Mouse (Mus musculus): ENCODE results near the gene Filip1. TPM values are rescaled to one million over a fixed set of nuclear protein-coding genes. Genes with fewer than 3 reads are reported as not detected.

Gene Filip1
- total and polyA plus RNA-seq, 3 experiments, result 0.71 to 1.5 (median 1.3) TPM

DNA sequence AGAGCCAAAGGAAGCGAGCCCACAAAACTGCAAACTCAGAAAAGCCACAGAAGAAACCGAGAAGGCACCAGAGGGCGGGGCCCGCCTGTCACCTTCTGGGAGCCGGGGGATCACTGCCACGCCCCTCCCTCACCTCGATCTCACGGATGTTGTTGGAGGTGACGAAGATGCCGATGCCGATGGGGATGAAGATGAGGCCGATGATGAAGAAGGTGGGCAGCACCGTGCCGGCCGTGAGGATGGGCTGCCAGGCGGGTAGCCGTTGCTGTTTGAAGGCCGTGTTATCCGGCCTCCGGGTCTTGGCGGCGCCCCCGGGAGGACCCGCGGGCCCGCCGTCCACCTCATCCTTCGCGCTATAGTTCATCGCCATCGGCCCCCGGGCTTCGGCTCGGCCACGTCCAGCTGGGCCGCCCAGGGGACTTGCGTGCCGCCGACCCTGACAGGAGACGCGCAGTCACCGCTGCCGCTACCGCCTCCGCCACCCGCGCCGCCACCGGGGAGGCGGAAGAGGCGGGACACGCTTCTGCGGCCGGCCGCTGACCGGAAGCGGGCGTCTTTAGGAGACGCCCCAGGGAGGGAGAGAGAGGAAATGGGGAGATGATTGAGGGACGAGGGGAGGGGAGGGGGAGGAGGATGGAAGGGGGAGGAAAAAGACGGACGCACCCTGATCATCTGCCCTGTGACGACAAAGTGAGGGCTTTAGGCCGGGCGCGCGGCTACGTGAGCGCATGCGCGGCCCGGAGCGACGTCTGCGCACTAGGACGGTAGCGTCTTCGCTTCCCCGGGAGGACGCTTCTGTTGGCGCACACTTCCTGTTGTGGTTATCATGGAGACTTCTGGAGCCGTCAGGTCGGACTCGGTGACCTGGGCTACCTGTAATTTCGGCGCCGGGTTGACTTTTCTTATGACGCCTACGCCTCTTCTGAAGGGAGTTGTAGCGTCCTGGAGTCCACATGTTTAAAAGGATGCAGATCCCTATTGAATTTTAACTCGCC is 219.5 kb downstream of the Filip1 start, which contains the start of gene Tmem30a (continued):
- TF ChIP-seq RCOR1 (conservative IDR thresholded peaks at IDR 0.05; ENCODE audit: low read depth, low read length), result no peak
- TF ChIP-seq E2F4 (IDR thresholded peaks at IDR 0.05; ENCODE audit: insufficient replicate concordance, low read depth, low read length), result no peak; the same call in 1 of the 2 replicates
- TF ChIP-seq POLR2A (IDR thresholded peaks at IDR 0.05; ENCODE audit: low read depth, low read length), result peak; percentile 87
- TF ChIP-seq NELFE (IDR thresholded peaks at IDR 0.05; ENCODE audit: low read depth, low read length), result peak; percentile 93
- peak; percentile 17; the same call in 1 of the 2 replicates for TF ChIP-seq BHLHE40 (IDR thresholded peaks at IDR 0.05; ENCODE audit: low read depth, low read length)
- no peak for TF ChIP-seq MAFK (IDR thresholded peaks at IDR 0.05; ENCODE audit: insufficient replicate concordance, low read length)
- no peak for TF ChIP-seq GABPA (IDR thresholded peaks at IDR 0.05; ENCODE audit: insufficient replicate concordance, low read depth, low read length)

- H3K4me3 ChIP-seq (replicated peaks in 1 of 3; ENCODE audit: low read depth in 2 of 3, low read length in 2 of 3, poor library complexity in 1 of 3), result no peak overlapping the region
- DNase-seq (ENCODE audit: extremely low read depth), result no peak
- TF ChIP-seq CHD1 (IDR thresholded peaks at IDR 0.05; ENCODE audit: low read depth, low read length) (no peak), ZKSCAN1 (IDR thresholded peaks at IDR 0.05; ENCODE audit: borderline replicate concordance, low read depth, low read length) (no peak), EP300 (IDR thresholded peaks at IDR 0.05; ENCODE audit: low read length) (no peak), ELF1 (IDR thresholded peaks at IDR 0.05; ENCODE audit: low read depth, low read length) (no peak), UBTF (IDR thresholded peaks at IDR 0.05; ENCODE audit: low read depth, low read length) (no peak), MAFK (IDR thresholded peaks at IDR 0.05; ENCODE audit: insufficient replicate concordance, low read length) (no peak), ETS1 (conservative IDR thresholded peaks at IDR 0.05; ENCODE audit: low read depth, low read length) (no peak), BHLHE40 (IDR thresholded peaks at IDR 0.05; ENCODE audit: low read depth, low read length) (no peak), ZNF384 (IDR thresholded peaks at IDR 0.05; ENCODE audit: low read depth, low read length) (no peak), USF1 (IDR thresholded peaks at IDR 0.05; ENCODE audit: low read depth, low read length) (no peak), GABPA (IDR thresholded peaks at IDR 0.05; ENCODE audit: insufficient replicate concordance, low read depth, low read length) (no peak), POLR2A (IDR thresholded peaks at IDR 0.05; ENCODE audit: low read depth, low read length) (no peak), CHD2 (IDR thresholded peaks at IDR 0.05; ENCODE audit: low read length) (no peak), USF2 (conservative IDR thresholded peaks at IDR 0.05; ENCODE audit: low read depth, low read length) (no peak), TCF12 (IDR thresholded peaks at IDR 0.05; ENCODE audit: low read depth, low read length) (no peak), IRF4 (IDR thresholded peaks at IDR 0.05; ENCODE audit: low read depth, low read length) (no peak)
- dilution Hi-C loops (cut with MboI; ENCODE audit: extremely low pct_ligation_motif_present, extremely low pct_unique_long_range_greater_than_20kb, low sequenced_read_pairs) (no loop called here), in situ Hi-C loops (cut with MboI; ENCODE audit: low pct_ligation_motif_present, low pct_unique_long_range_greater_than_20kb, low sequenced_read_pairs) (no loop called here)
- H3K27me3 ChIP-seq (replicated peaks), result no peaks in the 10 kb centered on the region
- no peak overlapping the region for H3K27ac ChIP-seq (ENCODE audit: insufficient read depth, low read depth)
- H3K4me2 ChIP-seq (ENCODE audit: insufficient read depth, low read depth, poor library complexity, severe bottlenecking), result no peak overlapping the region
- H3K9me3 ChIP-seq (replicated peaks; ENCODE audit: low read length), result no peaks in the 10 kb centered on the region
- peaks cover 32% of the 10 kb centered on the region for H3K79me2 ChIP-seq (replicated peaks; ENCODE audit: control insufficient read depth, extremely low read depth, insufficient read depth, poor library complexity, severe bottlenecking)
- peaks cover 0 to 6% of the 10 kb centered on the region in 2 experiments for H3K36me3 ChIP-seq (replicated peaks in 1 of 2; ENCODE audit: control insufficient read depth in 1 of 2, insufficient read depth in 1 of 2, low read length in 1 of 2)
- peaks cover 0 to 37% of the 10 kb centered on the region in 2 experiments; a peak in 3 of 4 replicates for H3K4me1 ChIP-seq (ENCODE audit: control insufficient read depth in 1 of 2, insufficient read depth in 2 of 2)
- no peak overlapping the region for H3K9ac ChIP-seq (ENCODE audit: insufficient read depth, low read depth)
Observed at GRCm38 (mm10) chr9:79785794-79786085, 226.9 kb downstream of the Filip1 start.

Measured in CH12.LX (cell line).